Mouse (Mus musculus) layer of hippocampus, adult 8-10 months (tissue): ENCODE results near the gene Agtrap. TPM values are rescaled to one million over a fixed set of nuclear protein-coding genes. Genes with fewer than 3 reads are reported as not detected.
A peak's percentile ranks its signal among the peaks of the same experiment; 100 is the strongest.

Experiments used
- DNase-seq, 2 experiments: peaks; one replicate each; pipeline ENCODE4 v3.0.0; 2022; ENCODE audit warnings: low spot score in 2 of 2
- total RNA-seq, 4 experiments: library from RNA; stranded (reverse); gene quantifications; 2 replicates each; pipeline ENCODE4 v1.2.4; 2022

Gene Agtrap
- total RNA-seq, 4 experiments from 2014 or later, result 7.0 to 12.8 (median 9.1) TPM

DNA sequence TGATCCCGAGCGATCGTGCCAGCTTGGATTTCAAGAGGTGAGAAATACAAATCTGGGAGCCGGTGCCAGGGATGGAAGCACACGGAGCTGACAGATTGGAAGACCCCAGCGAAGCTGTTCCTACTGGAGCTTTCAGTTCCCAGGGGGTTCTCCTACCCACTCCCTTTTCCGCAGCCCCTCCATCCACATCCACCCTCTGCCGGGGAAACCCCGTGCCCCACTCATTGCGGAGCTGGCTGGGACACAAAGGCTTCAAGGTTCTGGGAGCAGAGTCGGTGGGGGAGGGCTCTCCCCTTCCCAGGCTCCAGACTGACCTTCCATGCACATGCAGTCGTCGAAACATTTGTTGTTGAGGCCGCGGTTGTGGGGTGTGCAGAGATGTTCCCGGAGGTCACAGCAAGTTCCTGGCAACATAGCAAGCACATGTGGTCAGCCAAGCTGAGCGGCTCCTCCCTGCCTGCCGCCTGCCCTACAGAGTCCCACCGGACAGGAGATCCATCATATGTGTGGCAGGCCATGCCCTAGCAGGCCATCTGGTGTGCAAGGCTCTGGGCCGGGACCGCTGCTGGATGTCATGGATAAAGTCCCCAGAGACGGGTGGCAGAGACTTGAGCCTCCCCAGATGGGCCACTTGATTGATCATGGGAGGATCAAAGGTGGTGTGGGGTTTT lies 19.9 kb upstream of the Agtrap start:
- no peak for DNase-seq

DNA sequence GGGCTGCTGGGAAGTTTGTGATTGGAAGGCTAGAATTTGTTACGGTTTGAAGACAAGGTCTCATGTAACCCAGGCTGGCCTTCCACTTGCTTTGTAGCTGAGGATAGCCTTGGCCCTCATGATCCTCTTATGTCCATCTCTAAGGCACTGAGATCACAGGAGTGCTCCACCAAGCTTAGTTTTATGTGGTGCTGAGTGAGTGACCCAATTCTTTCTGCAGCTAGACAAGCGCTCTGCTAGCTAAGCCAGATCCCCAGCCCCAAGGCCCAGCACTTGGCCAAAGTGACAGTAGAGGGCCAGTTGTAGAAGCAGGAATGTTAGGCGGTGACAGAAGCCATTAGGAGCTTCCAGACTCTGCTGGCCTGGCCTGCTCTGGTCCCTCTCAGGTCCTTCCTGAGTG lies 16.3 kb upstream of the Agtrap start:
- DNase-seq, result no peak

DNA sequence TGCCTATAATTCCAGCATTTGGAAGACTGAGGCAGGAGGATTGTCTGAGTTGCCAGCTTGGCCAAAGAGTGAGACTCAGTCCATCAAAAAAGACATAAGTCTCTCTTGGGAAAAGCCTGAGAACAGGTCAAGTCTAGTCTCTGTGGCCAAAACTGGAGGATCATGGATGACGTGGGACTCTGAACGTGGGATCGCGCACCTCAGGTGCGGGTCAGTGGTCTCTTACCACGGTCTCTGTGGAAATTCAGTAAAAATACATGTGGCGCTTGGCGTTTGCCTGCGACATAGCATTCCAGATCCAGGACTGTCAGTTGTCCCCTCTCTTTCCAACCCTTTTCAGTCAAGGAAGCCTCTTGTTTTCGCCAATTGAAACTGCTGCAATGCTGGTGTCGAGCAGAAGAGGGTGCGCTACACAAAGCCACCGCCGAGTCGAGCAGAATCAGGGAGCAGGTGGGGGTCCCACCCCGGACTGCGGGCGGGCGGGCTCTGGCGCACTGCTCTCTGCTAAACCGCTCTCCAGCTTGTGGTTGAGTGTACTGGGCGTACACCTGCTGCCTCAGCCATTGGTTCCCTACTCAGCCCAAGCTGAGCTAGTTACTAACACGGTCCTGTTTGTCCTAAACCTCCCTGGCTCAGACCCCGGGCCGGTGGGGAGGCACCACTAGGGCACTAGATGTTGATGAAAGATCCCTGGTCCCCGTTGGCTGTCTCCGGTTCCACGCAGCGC lies 14.1 kb upstream of the Agtrap start:
- peak; percentile 73 for DNase-seq

DNA sequence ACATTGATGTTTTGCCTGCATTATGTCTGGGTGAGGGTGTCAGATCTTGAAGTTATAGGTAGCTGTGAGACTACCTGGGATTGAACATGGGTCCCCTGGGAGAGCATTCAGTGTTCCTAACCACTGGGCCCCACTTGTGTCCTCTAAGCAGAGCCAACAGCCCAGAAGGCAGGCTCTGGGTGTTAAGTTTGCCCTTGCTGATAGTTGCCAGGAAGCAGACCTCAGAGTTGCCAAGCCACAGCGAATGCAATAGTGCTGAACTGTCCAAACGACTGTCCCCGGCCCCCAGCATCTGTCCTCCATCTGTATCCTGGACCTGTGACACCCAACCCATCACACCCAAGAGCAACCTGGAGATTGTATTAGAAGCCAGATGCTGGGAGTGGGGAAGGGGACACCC lies 10.8 kb upstream of the Agtrap start:
- DNase-seq, result no peak

DNA sequence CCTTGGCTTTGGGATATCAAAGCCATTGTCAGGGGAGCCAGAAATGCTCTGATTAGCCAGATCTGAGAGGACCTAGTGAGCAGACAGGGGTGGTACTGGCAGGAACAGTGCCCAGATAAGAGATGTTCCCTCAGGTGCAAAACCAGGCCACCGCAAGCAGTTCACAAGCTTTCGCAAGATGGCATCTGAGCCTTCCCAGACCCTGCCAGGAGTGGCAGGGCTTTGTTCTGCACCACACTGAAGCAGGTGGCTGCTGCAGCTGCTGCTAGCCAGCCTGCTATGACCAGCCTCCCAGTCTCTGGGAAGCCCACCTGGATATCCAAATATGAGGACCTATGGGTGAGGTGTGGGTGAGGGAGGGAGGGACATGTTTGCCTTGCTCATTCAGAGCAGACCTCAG lies 10.1 kb upstream of the Agtrap start:
- no peak for DNase-seq

DNA sequence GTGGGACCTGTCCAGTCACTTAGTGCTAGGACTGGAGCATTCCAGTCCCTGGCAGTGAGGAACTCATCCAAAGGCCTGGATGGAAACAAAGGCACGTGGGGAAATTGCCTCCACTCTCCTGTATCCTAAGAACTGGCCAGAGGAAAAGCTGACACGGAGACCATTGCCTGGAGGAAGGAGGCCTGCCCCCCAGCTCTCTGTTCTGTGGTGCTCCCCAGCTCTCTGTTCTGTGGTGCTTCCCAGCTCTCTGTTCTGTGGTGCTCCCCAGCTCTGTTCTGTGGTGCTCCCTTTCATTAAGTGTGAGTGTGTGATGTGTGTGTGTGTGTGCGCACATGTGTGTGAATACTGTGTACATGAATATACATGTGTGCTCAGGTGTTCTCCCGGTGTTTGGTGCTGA lies 7.2 kb upstream of the Agtrap start:
- DNase-seq, result no peak

DNA sequence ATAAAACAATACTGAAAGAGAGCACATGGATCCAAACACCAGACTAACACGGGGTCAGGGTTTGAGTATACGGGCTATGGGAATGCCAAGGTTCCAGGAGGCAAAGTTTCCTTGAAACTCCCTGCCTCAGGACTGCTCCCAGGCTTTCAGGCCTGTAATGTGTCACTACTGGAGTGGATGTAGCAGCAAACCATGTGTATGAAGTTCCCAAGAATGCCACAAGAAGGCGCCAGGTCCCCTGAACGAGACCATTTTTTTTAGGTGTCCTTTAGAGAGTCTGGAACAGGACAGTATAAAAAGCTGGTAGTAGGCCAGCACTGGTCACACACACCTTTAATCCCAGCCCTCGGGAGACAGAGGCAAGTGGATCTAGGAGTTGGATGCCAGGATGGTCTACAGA lies 6.3 kb upstream of the Agtrap start:
- no peak for DNase-seq

DNA sequence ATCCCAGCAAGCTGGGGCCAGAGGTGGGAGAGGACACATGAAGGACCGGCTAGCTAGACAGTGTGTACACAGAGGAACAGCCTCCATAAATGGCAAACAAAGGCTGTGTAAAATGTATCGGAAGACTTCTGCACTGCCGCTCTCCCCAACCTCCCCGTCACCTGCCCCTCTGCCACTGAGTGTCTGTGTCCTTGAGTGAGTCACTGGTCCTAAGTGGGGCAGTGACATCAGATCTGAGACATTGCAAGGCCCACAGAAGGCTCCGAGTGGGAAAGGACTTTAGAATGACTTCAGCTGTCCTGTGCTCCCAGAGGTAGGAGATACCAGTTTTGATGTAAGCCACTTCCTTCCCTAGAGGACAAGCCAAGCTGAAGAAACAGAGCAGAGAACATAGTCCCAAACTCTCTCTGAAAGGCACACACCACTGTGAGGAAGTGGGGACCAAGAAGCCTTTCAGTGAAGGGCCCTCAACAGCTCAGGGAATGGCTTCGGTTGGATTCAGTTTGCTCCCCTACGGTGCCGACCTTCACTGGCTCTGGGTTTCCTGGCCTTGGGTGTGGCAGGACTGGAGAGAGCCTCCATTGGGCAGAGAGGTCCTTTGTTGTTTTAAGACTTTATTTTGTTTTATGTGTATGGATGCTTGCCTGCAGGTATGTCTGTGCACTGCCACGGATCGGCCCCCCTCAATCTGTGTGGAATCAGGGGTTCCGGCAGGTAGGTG lies 4.9 kb upstream of the Agtrap start:
- DNase-seq, result no peak

DNA sequence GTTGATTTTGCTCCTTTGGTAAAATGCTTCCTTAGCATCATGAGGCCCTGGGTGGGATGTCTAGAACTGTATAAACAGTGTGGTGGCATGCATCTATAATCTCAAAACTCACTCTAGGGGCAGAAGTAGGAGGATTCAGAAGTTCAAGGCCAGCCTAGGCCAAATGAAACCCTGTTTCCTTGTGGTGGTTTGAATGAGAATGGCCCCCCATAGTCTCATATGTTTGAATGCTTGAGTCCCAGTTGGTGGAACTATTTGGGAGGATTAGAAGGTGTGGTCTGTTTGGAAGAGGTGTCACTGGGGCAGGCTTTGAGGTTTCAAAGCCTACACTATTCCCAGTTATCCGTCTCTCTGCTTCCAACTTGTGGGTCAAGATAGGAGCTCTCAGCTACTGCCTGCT lies 3.4 kb upstream of the Agtrap start:
- no peak for DNase-seq

DNA sequence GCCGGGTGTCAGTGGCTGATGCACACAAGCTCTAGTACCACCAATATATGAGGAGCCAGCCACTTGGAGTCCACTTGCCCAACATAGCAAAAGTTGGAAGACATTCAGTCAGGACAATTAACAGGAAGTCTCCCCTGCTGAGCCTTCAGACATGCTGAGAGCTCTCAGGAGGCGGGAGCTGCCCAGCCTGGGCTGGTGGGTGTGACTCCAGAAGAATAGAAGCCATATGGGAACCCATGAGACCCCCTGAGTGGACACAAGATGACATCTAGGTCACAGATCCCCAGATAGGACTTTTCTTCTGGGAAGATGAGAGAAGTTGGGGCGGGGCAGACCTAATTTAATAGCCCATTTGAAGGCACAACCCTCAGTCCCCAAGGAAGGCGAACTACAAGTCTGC lies 1.3 kb upstream of the Agtrap start:
- no peak for DNase-seq

DNA sequence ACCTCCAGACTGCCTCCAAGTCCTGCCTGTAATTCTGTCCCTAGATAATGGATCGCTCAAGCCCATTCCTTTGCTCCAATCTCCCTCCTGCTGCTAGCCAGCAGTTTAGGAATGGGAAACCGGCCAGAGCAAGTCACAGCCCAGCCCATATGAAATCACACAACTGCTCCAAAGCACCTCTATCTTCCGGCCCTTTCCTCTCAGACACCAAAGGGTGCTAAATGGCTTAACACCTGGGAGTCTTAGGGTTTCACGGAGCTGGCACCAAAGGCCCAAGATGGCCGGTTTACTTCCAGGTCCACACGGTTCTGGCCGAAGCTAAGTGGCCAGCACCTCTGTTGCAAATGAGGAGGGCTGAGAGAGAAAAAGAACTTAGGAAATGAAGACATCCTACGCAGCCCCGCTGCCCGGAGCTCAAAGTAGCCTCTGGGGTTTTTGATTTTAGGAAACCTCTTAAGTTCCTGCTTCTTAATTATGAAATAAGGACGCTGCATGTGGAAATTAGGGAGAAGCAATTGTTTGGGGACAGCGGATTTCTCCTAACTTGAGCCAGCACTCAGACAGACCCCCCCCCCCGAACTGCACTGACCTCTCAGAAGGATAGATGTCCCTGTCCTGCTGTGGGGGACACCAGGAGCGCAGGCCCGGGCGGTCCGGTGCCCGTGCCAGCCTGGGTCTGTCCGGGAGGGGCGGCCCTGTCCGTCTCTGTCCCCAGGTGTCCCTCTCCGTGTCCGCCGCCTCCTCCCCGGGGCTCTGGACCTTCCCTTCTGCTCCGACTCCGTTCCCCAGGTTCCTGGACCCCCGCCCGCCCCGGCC lies 532 bp downstream of the Agtrap start:
- no peak for DNase-seq

DNA sequence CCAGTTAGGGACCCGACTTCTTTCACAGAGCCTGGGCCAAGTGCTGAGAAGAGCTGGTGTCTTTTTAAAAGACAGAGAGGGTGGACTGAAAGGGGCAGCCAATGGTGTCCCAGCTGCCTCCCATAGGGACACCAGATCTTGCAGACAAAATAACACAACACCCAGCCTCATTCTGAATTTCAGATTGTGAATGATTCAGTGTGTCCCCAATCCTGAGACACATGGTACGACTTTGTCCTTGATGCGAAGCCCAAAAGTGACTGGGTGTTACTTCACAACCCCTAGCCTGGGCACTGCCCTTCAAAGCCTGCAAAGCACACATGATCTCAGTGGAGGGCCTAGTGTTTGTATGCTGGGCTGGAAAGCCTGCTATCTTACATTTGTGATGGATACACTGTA lies 1.9 kb downstream of the Agtrap start:
- DNase-seq, result no peak

DNA sequence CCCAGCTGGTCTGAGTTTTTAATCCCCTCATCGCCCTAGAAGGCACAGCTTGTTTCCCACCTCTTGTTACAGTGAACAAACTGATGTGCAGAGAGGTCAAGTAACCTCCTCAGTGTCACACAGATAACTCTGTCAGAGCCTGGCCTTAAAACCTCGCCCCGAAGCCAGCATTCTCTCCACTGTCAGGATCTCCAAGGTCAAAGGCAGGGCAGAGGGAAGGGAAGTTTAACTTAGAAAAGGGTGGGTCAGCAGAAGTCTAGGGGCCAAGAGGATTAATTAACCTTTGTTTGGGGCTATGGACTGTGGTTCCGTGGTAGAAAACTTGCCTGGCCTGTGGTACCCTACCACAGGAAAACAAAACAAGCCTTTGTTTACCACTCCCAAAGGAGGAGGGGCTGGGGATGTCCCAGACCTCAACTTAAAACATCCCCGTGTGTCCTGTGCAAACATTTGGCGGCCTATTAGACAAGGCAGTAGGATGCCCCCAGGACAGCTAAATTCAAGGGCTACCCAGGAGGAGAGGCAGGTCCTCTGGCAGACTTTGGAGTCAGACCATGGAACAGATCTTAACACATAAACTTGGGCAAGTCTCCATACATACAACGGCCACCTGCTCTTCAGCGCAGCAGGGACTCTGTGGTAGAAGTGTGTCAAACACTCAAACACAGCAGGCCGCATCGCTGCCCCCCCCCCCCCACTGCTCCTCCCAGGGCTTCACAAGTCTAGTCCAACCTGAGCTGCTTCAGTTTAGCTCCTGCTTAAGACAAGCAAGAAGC lies 2.5 kb downstream of the Agtrap start:
- no peak for DNase-seq

DNA sequence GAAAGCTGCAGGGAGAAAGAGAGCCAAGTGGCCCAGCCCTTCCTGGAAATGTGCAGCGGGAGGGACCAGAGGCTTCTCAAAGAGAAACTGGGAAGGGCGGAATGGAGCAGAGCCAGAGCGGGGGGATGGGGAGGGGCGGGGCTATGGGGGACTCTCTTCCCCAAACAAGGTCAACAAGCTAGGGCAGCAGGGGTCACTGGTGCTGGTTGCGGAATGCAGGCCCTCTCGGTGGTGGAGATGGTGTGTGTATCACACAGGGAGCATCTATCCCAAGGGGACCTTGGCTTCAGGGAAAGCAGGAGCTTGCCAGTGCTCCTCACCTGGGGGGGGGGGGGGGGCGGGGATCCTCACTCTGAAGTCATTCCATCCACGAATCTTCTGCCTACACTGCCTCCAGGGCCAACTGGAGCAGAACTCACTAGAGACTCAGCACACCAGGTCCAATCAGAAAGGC lies 3.5 kb downstream of the Agtrap start:
- DNase-seq, result no peak

DNA sequence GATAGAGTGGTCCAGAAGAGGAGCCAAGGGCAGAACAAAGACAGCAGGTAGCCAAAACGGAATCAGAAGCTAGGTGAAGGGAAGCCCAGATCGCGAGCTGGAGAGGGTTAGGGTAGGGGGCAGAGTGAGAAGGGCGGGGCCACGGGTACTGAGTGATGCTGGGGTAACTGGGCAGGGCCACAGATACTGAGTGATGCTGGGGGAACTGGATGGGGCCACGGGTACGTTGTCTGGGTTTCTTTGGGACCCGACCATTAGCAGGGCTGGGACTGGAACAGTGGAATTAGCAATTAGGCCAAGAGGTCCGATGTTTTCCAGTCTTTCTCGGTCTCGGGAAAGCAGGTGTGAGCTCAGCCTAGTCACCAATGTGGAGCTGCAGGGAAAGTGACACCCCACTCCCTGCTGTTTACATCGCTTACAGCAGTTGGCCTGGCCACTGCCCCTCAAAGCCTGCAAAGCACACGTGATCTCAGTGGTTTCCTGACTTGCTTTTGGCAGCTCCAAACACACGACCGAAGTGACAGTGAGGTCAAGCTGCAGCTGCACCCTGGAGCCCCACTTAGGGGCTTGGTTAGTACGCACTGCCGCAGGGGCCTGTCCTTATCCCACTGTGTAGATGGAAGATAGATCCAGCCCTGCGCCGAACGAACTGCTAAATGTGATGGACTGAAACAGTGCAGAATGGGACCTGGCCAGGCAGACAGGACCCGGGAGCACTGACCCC lies 4.5 kb downstream of the Agtrap start:
- no peak for DNase-seq

DNA sequence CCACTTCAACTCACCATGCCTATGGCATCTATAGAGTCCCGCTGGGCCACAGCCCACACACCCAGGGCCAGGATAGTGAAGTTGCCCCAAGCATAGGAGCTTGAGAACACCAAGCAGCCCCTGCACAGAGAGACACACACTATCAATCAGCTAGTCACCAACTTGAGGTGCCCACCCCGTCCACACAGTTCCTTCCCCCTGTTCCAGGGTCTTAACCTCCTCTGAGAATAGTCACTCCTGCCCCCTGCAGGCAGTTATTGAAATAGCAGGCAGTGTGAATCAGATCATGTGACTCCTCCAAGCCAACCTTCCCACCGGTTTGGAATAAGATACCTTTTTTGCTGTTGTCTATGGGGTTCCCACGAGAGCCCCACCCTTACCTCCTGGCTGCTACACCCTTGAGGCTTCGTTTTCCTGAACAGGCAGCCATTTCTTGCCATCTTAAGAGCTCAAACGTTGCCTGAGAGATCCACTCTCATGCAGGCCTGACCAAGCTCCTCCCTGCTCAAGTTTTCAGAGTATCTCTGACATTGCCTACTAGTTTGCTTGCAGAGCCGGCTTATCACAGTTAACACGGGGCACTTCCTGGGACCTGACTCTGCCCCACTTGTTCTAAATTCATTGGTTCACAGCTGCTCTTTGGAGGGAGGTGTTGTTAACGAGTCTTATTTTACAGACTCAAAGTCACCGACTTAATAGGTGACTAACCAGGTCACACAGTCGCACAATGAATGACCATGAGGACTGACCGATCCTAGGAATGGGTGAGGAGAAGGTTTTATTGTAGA lies 5.4 kb downstream of the Agtrap start:
- DNase-seq, result peak in 1 of 2 experiments; percentile 54

DNA sequence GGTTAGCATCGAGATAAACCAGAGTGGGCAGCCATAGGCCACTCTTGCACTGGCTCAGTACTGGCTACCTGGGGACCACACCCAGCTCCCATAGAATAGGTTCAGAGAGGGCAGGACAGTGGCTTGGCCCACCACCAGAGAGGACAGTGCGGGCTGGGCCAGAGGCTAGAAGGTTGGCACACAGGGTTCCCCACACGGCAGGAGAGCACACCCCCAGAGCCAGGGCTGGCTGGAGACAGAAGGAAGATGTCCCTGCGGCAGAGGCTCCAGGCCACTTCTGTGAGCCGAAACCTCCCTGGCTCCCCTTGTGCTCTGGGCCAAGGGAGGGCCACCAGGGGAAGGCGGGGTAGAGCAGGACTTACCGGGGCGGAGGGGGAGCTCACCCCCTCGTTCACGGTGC lies 6.6 kb downstream of the Agtrap start:
- no peak for DNase-seq

DNA sequence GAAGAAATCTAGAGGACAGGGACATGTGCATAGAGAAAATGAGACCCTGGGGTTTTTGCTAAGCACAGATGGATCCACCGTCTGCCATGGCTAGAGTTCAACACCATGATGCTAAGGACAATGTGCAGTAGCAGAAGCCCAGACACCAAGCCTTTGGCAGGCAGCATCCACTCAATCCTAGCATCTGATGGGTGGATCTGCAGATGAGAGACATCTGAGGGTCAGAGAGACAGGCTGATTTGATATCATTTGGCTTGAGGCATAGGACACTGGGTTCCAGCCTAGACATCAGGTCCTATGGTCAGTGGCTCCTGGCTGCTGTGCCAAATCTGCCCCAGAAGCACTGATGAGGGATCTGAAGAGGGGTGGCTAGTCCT lies 7.2 kb downstream of the Agtrap start:
- DNase-seq, result no peak

DNA sequence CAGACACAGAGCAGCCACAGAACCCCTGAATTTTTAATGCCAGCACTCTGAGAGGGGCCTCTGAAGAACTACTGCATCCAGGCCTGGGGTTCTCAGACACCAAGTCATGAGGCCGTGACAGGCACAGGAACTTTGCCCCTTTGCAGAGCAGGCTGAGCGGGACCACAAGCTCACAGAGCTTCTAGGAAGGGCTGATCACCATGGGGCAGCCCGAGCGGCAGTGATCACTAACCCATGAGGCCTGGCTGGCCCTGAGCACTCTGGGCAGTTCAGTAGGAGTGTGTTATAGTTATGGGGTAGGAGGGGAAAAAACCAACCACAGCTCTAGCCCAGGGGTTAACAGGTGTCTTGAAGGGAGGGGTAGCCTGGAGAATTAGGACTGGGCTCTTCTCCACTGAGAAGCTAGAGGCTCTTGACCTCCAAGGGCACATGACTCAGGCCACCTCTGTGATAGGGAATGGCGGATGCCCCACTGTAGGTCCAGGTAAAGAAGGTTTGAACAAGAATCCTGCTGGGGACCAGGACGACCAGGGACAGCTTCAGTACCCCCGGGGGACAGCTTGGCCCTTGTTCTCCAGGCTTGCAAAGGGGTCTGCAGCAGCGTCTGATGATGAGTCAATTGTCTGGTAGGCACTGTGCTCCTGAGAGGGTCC lies 7.8 kb downstream of the Agtrap start:
- DNase-seq, result no peak
